Mouse (Mus musculus) limb, embryonic 12.5 days (tissue): Measurements from ENCODE around the gene Hap1. TPM values are rescaled to one million over a fixed set of nuclear protein-coding genes. Genes with fewer than 3 reads are reported as not detected.
"Not testable (repeated sequence)": the region's sequence is repeated elsewhere in the genome, so short reads cannot be mapped to it uniquely, and the experiment has no call there.

Experiments used
- ATAC-seq: fragments of 200-750 bp; cut with Nextera tagmentation; 2 replicates; pipeline ENCODE4 v1.8.0; 2017; ENCODE audit warnings: low read depth, moderate TSS enrichment; ENCODE audit not compliant: insufficient number of reproducible peaks, insufficient read depth, low FRiP score, low TSS enrichment
- H3K27ac ChIP-seq: fragments of 300-500 bp; sonication (generic); 2 replicates; pipeline ENCODE4 v1.5.1; 2016; ENCODE audit warnings: mild to moderate bottlenecking, moderate library complexity
- H3K27me3 ChIP-seq: fragments of 300-500 bp; sonication (generic); 2 replicates; pipeline ENCODE4 v1.6.1; 2016; ENCODE audit warnings: mild to moderate bottlenecking, moderate library complexity
- H3K36me3 ChIP-seq: fragments of 300-500 bp; sonication (generic); 2 replicates; pipeline ENCODE4 v1.6.1; 2016; ENCODE audit warnings: mild to moderate bottlenecking, moderate library complexity
- H3K4me1 ChIP-seq: fragments of 300-500 bp; sonication (generic); replicated peaks from 2 replicates; pipeline ENCODE4 v1.6.1; 2016
- H3K4me2 ChIP-seq: fragments of 300-500 bp; sonication (generic); 2 replicates; pipeline ENCODE4 v1.6.1; 2016; ENCODE audit warnings: mild to moderate bottlenecking, moderate library complexity
- H3K4me3 ChIP-seq: fragments of 300-500 bp; sonication (generic); replicated peaks from 2 replicates; pipeline ENCODE4 v1.5.1; 2016; ENCODE audit warnings: mild to moderate bottlenecking
- H3K9ac ChIP-seq: fragments of 300-500 bp; sonication (generic); replicated peaks from 2 replicates; pipeline ENCODE4 v1.6.1; 2016; ENCODE audit warnings: mild to moderate bottlenecking, moderate library complexity
- H3K9me3 ChIP-seq: fragments of 300-500 bp; sonication (generic); 2 replicates; pipeline ENCODE4 v1.6.1; 2016; ENCODE audit warnings: mild to moderate bottlenecking, moderate library complexity
- WGBS: fragments of 180-500 bp; shearing (Covaris S2); methylation state at CpG from one replicate; pipeline ENCODE4 v1.1.7; 2016; 5-methylcytosine and 5-hydroxymethylcytosine counted together
- polyA plus RNA-seq: library from polyadenylated mRNA; unstranded; fragments of >200 nt; fragmentation: Nextera tagmentation; extraction: Ambion mirVana; gene quantifications from 2 replicates; pipeline ENCODE4 v1.2.1, GENCODE M21; 2016

The Hap1 gene
- polyA plus RNA-seq, 1 experiment from 2014 or later = 1.5 TPM

- ATAC-seq = no peak
- Histone ChIP-seq H3K4me2 (no peak overlapping the region), H3K9me3 (no peaks in the 10 kb centered on the region), H3K27ac (no peak overlapping the region), H3K9ac (no peak overlapping the region), H3K36me3 (no peaks in the 10 kb centered on the region), H3K27me3 (peaks cover 66% of the 10 kb centered on the region), H3K4me3 (no peak overlapping the region), H3K4me1 (peaks cover 21% of the 10 kb centered on the region)
- 27% methylated on average over 10 of the region's 10 CpGs for WGBS
These were observed 3.7 kb downstream of the Hap1 start for GRCm38 (mm10) chr11:100352076-100352857.

DNA sequence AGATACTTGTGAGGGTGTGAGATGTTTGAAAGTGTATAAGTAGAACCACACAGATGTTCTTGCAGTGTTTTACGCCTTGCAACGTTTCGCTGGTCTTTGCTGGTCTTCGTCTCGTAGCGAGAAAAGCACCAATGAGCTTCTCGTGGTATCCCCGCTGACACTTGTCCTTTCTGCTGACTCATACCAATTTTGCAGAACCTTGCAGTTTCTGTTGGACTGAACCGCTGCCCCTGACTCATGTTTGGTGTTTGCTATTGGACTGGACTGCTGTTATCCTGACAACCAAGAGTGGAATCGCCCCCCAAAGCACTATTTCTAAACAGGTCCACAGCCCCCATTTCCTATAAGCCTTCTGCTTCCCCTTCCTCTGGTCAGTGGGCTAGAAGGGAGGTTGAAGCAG lies 11.7 kb downstream of the Hap1 start:
- Histone ChIP-seq H3K36me3 (no peaks in the 10 kb centered on the region), H3K27me3 (peaks cover 8% of the 10 kb centered on the region), H3K9me3 (no peaks in the 10 kb centered on the region), H3K27ac (no peak overlapping the region), H3K4me1 (no peaks in the 10 kb centered on the region), H3K4me2 (no peak overlapping the region), H3K4me3 (no peak overlapping the region), H3K9ac (no peak overlapping the region)
- no peak for ATAC-seq
- WGBS = 93% methylated on average over 10 of the region's 10 CpGs

- H3K9ac ChIP-seq = no peak overlapping the region
- H3K4me1 ChIP-seq = peaks cover 4% of the 10 kb centered on the region
- no peak overlapping the region for H3K4me3 ChIP-seq
- H3K36me3 ChIP-seq = no peaks in the 10 kb centered on the region
- no peaks in the 10 kb centered on the region for H3K9me3 ChIP-seq
- no peak for ATAC-seq
- no peak overlapping the region for H3K27ac ChIP-seq
- 62% methylated on average over 3 of the region's 3 CpGs for WGBS
- no peaks in the 10 kb centered on the region; the same call in 1 of the 2 replicates for H3K27me3 ChIP-seq
- H3K4me2 ChIP-seq = no peak overlapping the region
These were observed 20.2 kb downstream of the Hap1 start for GRCm38 (mm10) chr11:100335731-100336130.

GRCm38 (mm10) chr11:100333944-100334457 lies 21.9 kb downstream of the Hap1 start, which contains the start of gene Gast:
Gast (plus strand) TSS chr11:100334407.
- H3K4me3 ChIP-seq = no peak within 1 kb of the TSS
- no peaks in the 10 kb centered on the region for H3K9me3 ChIP-seq
- H3K4me2 ChIP-seq = no peak within 1 kb of the TSS
- no peaks in the 10 kb centered on the region for H3K36me3 ChIP-seq
- 91% methylated on average over 6 of the region's 6 CpGs for WGBS
- H3K27ac ChIP-seq = no peak within 1 kb of the TSS
- H3K4me1 ChIP-seq = peaks cover 4% of the 10 kb centered on the region
- no peak within 1 kb of the TSS for H3K9ac ChIP-seq
- peaks cover 7% of the 10 kb centered on the region; the same call in 1 of the 2 replicates for H3K27me3 ChIP-seq
- no peak for ATAC-seq

GRCm38 (mm10) chr11:100332766-100333515 lies 23.0 kb downstream of the Hap1 start:
- Histone ChIP-seq H3K9me3 (no peaks in the 10 kb centered on the region), H3K27ac (no peak overlapping the region), H3K4me1 (peaks cover 4% of the 10 kb centered on the region), H3K27me3 (0 out of 2 replicates have a peak, but pooled peaks cover 7% of the 10 kb centered on the region), H3K4me3 (no peak overlapping the region), H3K9ac (no peak overlapping the region), H3K4me2 (no peak overlapping the region), H3K36me3 (no peaks in the 10 kb centered on the region)
- 59% methylated on average over 9 of the region's 9 CpGs for WGBS
- ATAC-seq = no peak

DNA sequence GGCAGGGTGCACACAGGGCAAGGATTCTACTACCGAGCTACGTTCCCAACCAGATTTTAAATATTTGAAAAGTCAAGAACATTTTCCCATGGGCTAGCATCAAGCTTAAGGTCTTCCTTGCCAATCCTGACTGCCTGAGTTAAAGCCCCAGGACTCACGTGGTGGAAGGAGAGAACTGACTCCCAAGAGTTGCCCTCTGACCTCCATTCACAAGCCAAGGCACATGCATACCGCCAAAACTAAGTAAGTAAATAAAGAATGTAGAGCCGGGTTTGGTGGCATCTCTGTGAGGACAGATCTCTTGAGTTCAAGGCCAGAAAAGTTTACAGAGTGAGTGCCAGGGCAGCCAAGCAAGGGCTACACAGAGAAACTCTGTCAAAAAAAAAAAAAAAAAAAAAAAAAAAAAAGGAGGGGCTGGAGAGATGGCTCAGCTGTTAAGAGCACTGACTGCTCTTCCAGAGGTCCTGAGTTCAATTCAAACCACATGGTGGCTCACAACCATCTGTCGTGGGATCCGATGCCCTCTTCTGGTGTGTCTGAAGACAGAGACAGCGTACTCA lies 25.0 kb downstream of the Hap1 start:
- H3K9ac ChIP-seq, H3K27ac ChIP-seq, H3K27me3 ChIP-seq, H3K4me2 ChIP-seq, H3K9me3 ChIP-seq, ATAC-seq, H3K4me1 ChIP-seq, H3K4me3 ChIP-seq, H3K36me3 ChIP-seq: not testable (repeated sequence)
- WGBS = 61% methylated on average over 8 of the region's 8 CpGs

- Histone ChIP-seq H3K9me3 (no peaks in the 10 kb centered on the region), H3K27me3 (0 out of 2 replicates have a peak, but pooled peaks cover 7% of the 10 kb centered on the region), H3K4me3 (no peak overlapping the region), H3K4me2 (no peak overlapping the region), H3K27ac (no peak overlapping the region), H3K4me1 (peaks cover 4% of the 10 kb centered on the region), H3K9ac (no peak overlapping the region), H3K36me3 (no peaks in the 10 kb centered on the region)
- WGBS = 61% methylated on average over 16 of the region's 16 CpGs
- no peak for ATAC-seq
These were observed 25.7 kb downstream of the Hap1 start for GRCm38 (mm10) chr11:100330235-100330634.

DNA sequence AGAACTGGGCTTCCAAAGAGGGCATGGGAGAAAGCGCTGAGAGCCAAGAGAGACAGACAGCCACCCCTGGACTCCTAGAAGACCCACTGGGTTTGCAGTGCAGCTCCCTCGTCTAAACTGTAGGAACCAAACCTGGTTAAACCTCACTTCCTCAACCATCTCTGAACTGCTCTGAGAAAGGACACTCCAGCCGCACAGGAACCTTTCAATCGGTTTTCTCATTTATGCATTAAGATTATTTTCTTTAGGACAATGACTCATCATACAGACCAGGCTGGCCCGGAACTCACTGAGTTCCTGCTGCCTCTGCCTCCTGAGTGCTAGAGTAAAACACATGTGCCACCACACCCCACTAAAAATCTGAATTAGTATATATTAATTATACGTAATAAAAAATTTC lies 28.2 kb downstream of the Hap1 start:
- ATAC-seq = no peak
- no peak overlapping the region for H3K4me2 ChIP-seq
- H3K4me3 ChIP-seq = no peak overlapping the region
- H3K4me1 ChIP-seq = peaks cover 2% of the 10 kb centered on the region
- peaks cover under 1% of the 10 kb centered on the region; the same call in 1 of the 2 replicates for H3K36me3 ChIP-seq
- 84% methylated on average over 6 of the region's 6 CpGs for WGBS
- H3K9ac ChIP-seq = no peak overlapping the region
- no peaks in the 10 kb centered on the region for H3K9me3 ChIP-seq
- 0 out of 2 replicates have a peak, but pooled peaks cover 7% of the 10 kb centered on the region for H3K27me3 ChIP-seq
- H3K27ac ChIP-seq = no peak overlapping the region

GRCm38 (mm10) chr11:100327316-100327715 lies 28.6 kb downstream of the Hap1 start:
- Histone ChIP-seq H3K27ac (no peak overlapping the region), H3K4me2 (no peak overlapping the region), H3K4me1 (no peaks in the 10 kb centered on the region), H3K27me3 (0 out of 2 replicates have a peak, but pooled peaks cover 7% of the 10 kb centered on the region), H3K9ac (no peak overlapping the region), H3K4me3 (no peak overlapping the region), H3K36me3 (peaks cover 5% of the 10 kb centered on the region), H3K9me3 (no peaks in the 10 kb centered on the region)
- ATAC-seq = no peak
- 86% methylated on average over 11 of the region's 11 CpGs for WGBS

DNA sequence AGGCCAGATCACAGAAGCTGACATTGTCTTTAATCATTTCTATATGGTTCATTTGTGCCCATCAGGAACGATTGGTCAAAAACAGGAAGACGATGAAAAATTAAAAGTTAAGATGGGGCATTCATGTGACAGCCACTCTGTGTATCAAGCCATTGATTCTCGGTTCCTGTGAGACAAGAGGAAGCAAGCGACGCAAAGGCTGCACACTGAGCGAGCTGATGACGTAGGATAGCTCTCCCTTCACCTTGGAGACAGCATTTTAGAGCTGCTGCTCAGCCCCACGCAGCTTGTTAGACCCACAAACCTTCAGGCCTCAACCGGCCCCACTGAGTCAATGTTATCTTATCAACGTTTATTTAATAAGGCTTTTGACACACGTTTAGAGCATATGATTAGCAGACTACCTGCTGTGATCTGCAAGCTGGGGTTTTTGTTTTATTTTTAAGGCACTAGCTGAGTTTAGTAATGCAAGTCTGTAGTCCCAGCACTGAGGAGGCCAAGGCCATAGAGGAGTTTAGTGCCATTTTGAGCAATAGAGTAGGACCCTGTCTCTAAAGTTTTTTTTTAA lies 30.8 kb downstream of the Hap1 start:
- Histone ChIP-seq H3K9ac (no peak overlapping the region), H3K4me2 (no peak overlapping the region), H3K36me3 (peaks cover 21% of the 10 kb centered on the region), H3K27me3 (0 out of 2 replicates have a peak, but pooled peaks cover 4% of the 10 kb centered on the region), H3K27ac (no peak overlapping the region), H3K9me3 (no peaks in the 10 kb centered on the region), H3K4me3 (no peak overlapping the region), H3K4me1 (0 out of 2 replicates have a peak, but pooled peaks cover 6% of the 10 kb centered on the region)
- ATAC-seq = no peak
- WGBS = 85% methylated on average over 11 of the region's 11 CpGs

DNA sequence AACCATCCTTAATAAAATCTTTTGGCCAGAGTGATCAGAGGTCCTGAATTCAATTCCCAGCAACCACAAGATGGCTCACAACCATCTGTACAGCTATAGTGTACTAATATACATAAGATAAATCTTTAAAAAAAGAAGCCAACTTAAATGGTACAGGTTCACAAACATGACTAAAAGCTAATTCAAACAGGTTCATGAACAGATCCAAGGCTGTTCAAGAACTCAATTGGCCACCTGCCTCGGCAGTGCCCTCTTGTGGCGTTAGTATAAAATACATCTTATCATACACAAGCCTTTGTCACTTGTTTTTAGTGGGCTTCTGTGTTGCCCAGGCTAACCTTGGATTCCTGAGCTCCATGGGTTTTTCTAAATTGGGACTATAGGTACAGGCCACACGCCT lies 32.4 kb downstream of the Hap1 start:
- H3K27me3 ChIP-seq = no peaks in the 10 kb centered on the region
- H3K36me3 ChIP-seq = peaks cover 21% of the 10 kb centered on the region
- no peak for ATAC-seq
- H3K9me3 ChIP-seq = no peaks in the 10 kb centered on the region
- 14% methylated on average over 3 of the region's 3 CpGs for WGBS
- no peak overlapping the region for H3K4me3 ChIP-seq
- H3K27ac ChIP-seq = no peak overlapping the region
- H3K4me2 ChIP-seq = no peak overlapping the region
- H3K4me1 ChIP-seq = 0 out of 2 replicates have a peak, but pooled peaks cover 6% of the 10 kb centered on the region
- H3K9ac ChIP-seq = no peak overlapping the region
